Mouse (Mus musculus) spleen, adult 2 months (tissue): ENCODE measurements around the gene Zfp748. TPM values are rescaled to one million over a fixed set of nuclear protein-coding genes. Genes with fewer than 3 reads are reported as not detected.

ENCODE experiments used
- DNase-seq, 2 experiments: peaks; one replicate each; pipeline versions ENCODE4 v3.0.0 to v3.0.0-alpha.2; 2012 to 2021; ENCODE audit warnings: low spot score in 2 of 2, low read depth in 1 of 2
- H3K27ac ChIP-seq: fragments of 200-500 bp; 2 replicates; pipeline ENCODE4 v1.5.1; 2012; ENCODE audit warnings: low read length, inconsistent platforms; ENCODE audit not compliant: insufficient read depth
- H3K27me3 ChIP-seq: fragments of 200-500 bp; 2 replicates; pipeline ENCODE4 v1.6.1; 2012; ENCODE audit warnings: mild to moderate bottlenecking, moderate library complexity, low read length, inconsistent platforms; ENCODE audit not compliant: control insufficient read depth, insufficient read depth
- H3K36me3 ChIP-seq: fragments of 200-500 bp; 2 replicates; pipeline ENCODE4 v1.6.1; 2012; ENCODE audit warnings: mild to moderate bottlenecking, low read length, inconsistent platforms; ENCODE audit not compliant: control insufficient read depth, insufficient read depth
- H3K4me1 ChIP-seq: fragments of 200-500 bp; 2 replicates; pipeline ENCODE4 v1.6.1; 2011; ENCODE audit warnings: inconsistent platforms; ENCODE audit not compliant: control insufficient read depth, insufficient read depth, insufficient read length
- H3K4me3 ChIP-seq: fragments of 200-500 bp; 2 replicates; pipeline ENCODE4 v1.5.1; 2011; ENCODE audit warnings: mild to moderate bottlenecking, inconsistent platforms; ENCODE audit not compliant: insufficient read depth, insufficient read length; ENCODE audit errors: extremely low read depth
- CTCF ChIP-seq: fragments of 200-500 bp; IDR thresholded peaks from 2 replicates; pipeline ENCODE4 v1.5.1; 2011; ENCODE audit warnings: mild to moderate bottlenecking, inconsistent platforms; ENCODE audit not compliant: insufficient read depth, insufficient read length, insufficient replicate concordance; ENCODE audit errors: extremely low read depth
- POLR2A ChIP-seq: fragments of 200-500 bp; IDR thresholded peaks from 2 replicates; pipeline ENCODE4 v1.6.1; 2011; ENCODE audit warnings: low read depth, low read length, inconsistent platforms
- WGBS: fragments of 180-500 bp; shearing (Covaris S2); methylation state at CpG from one replicate; pipeline ENCODE4 v1.1.7; 2018; 5-methylcytosine and 5-hydroxymethylcytosine counted together
- polyA plus RNA-seq: library from polyadenylated mRNA; depleted of rRNA; stranded (reverse); fragments of >200 nt; gene quantifications from 2 replicates; pipeline ENCODE4 v1.2.3, GENCODE M21; 2012; rRNA removed

The Zfp748 gene
- polyA plus RNA-seq: 1.8 and 1.9 TPM in 2 replicates

DNA sequence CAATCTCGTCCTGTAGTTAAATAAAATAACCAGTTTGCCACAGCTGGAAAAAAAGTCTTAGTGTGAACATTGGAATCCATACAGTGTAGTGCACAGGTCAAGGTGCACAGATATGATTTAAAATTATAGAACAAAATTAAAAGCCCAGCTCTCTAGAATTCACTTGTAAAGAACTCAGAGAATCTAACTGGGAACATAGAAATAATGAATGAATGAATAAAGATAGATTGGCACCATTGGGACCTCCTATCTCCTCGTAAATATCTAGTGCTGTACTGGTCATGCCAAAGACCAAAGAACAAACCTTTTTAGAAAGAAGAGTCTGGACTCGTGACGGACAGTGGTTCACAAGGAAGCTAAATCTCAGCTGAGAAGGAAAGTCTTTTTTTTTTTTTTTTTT is at the start of gene Zfp748:
Gene Zfp748 (minus strand): TSS at position 101 of the 400 bp plus-strand sequence.
- 85% methylated on average over 4 of the region's 4 CpGs for WGBS
- Histone ChIP-seq H3K27ac (peak within 1 kb of the TSS; percentile 85), H3K4me1 (peaks cover 6% of the 10 kb centered on the region; the same call in 1 of the 2 replicates), H3K36me3 (no peaks in the 10 kb centered on the region), H3K4me3 (peak within 1 kb of the TSS; percentile 79), H3K27me3 (no peaks in the 10 kb centered on the region; the same call in 1 of the 2 replicates)
- DNase-seq: no peak
- TF ChIP-seq CTCF (no peak), POLR2A (no peak)

DNA sequence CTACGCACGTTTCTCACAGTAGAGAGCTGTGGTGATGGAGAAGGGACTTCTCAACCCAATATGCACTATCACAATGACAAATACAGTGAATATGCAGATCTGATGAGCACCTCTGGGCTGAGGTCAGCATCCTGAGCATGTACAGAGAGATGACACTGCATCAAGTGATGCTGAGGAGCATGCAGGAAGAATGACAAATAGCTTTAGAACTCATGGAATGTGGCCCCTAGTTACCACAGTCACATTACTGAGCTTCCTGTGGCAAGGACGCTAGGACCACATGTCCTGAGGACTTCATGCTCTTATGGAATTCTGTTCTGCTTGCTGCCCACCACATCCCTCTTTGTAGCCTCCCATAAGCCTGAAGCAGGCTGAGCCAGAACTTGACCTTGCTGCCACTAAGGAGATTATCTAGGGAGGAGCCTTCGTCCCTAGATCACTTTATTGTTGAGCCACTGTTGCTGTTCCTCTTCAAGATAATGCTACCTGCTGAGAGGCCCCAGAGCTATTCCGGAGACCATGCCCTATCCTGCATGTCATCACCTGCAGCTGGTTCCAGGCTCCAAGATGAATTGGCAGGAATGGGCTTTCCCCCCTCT is 19.1 kb upstream of the Zfp748 start:
- TF ChIP-seq CTCF: no peak
- no peak for TF ChIP-seq POLR2A
- no peak overlapping the region for H3K4me3 ChIP-seq
- no peak for DNase-seq
- no peaks in the 10 kb centered on the region for H3K4me1 ChIP-seq
- no peak overlapping the region for H3K27ac ChIP-seq
- H3K27me3 ChIP-seq: no peaks in the 10 kb centered on the region
- H3K36me3 ChIP-seq: no peaks in the 10 kb centered on the region
- WGBS: 78% methylated on average over 5 of the region's 5 CpGs

DNA sequence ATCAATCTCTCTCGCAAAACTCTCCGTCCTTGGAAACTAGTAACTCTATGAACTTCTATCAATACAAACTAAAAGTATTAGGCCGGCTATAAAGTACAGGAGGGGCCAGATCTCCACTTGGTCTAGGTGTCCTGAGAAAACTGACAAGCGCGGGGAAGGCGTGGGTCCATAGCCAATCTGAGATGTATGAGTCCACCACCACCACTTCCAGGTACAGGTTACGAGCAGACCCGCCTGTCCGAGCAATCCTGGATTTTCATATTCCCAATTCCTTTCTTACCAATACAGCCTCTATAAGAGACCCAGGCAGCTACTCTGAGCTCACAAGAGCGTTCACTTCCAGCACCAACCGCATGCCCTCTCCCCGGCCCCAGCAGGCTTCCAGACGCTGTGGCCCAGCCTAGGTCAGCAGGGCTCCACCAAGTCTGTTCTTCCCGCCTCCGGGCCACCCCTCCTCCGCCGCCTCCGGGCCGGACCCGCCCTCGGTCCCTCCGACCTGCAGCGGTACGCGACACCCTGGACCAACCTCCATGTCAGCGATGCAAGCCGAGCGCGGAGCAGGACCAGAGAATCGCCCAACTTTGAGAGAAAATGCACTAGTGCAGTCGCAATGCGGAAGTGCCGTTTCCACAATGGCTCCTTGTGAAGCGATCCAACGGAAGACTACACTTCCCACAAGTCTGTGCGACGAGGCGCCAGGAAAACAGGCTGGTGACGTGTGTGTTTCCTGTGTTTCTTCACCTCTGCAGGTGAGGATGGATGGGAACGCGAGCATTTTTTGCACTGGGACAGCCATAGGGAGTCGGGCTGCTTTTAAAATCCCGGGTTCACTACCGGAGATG is 904 bp downstream of the Zfp748 start:
- WGBS: 1% methylated on average over 44 of the region's 44 CpGs
- no peaks in the 10 kb centered on the region for H3K36me3 ChIP-seq
- no peak for TF ChIP-seq CTCF
- peak; percentile 59; the same call in 1 of the 2 replicates for TF ChIP-seq POLR2A
- H3K27ac ChIP-seq: peak overlapping the region; percentile 85
- peaks cover 6% of the 10 kb centered on the region; the same call in 1 of the 2 replicates for H3K4me1 ChIP-seq
- H3K27me3 ChIP-seq: no peaks in the 10 kb centered on the region; the same call in 1 of the 2 replicates
- peak; percentile 73 to 84 for DNase-seq
- H3K4me3 ChIP-seq: peak overlapping the region; percentile 79

DNA sequence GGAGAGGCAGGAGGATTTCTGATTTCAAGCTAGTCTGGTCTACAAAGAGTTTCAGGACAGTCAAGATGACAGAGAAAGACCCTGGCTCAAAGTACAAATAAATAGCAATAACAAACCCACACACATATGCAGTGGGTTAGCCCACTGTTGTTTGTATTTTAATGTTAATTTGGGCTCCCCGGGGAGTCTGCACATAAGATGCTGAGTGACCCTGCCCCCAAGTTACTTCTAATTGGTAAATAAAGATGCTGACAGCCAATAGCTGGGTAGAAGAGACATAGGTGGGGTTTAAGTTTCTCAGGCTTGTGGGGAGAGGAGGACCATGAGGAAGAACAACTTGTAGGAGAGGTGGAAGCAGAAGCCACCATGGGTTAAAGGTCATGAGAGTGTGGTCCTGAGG is 7.7 kb downstream of the Zfp748 start:
- no peak overlapping the region for H3K4me3 ChIP-seq
- H3K27ac ChIP-seq: no peak overlapping the region
- no peak for DNase-seq
- TF ChIP-seq POLR2A: no peak
- no peak for TF ChIP-seq CTCF
- WGBS: 91% methylated on average over 1 of the region's 1 CpGs
- H3K4me1 ChIP-seq: peaks cover 3% of the 10 kb centered on the region; the same call in 1 of the 2 replicates
- peaks cover 19% of the 10 kb centered on the region for H3K36me3 ChIP-seq
- H3K27me3 ChIP-seq: no peaks in the 10 kb centered on the region

DNA sequence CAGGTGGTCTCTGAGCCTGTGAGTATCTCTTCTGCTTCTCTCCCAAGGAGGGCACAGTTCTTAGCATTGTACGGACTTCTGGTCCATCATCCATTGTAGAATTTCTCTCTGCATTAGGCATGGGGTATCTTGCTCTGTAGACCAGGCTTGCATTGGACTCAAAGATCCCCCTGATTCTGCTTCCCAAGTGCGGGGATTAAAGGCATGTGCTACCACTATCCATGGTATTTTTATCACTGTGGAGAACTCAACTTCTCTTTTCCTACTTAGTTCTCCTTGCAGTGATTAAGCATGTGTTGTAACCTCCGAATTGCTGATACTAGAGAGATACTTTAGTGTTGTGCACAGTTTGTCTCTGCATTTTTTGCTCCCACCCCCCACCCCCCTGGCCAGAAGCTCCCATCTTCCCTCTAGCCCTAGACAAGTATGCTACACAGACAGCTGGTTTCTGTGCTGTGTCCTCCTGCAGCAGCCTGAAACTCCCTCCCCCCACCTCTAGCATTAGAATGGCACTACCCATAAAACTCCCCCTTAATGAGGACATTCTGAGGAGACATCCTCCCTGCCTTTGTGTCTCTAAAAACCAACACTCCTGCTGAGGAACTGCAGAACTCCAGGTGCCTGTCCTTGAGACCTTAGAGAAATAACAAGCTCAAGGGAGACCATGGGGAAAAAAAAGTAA is 26.4 kb downstream of the Zfp748 start:
- H3K36me3 ChIP-seq: no peaks in the 10 kb centered on the region
- TF ChIP-seq CTCF (no peak), POLR2A (no peak)
- 85% methylated on average over 3 of the region's 3 CpGs for WGBS
- DNase-seq: no peak
- H3K4me1 ChIP-seq: peaks cover 2% of the 10 kb centered on the region; the same call in 1 of the 2 replicates
- no peak overlapping the region for H3K27ac ChIP-seq
- H3K4me3 ChIP-seq: no peak overlapping the region
- H3K27me3 ChIP-seq: no peaks in the 10 kb centered on the region

DNA sequence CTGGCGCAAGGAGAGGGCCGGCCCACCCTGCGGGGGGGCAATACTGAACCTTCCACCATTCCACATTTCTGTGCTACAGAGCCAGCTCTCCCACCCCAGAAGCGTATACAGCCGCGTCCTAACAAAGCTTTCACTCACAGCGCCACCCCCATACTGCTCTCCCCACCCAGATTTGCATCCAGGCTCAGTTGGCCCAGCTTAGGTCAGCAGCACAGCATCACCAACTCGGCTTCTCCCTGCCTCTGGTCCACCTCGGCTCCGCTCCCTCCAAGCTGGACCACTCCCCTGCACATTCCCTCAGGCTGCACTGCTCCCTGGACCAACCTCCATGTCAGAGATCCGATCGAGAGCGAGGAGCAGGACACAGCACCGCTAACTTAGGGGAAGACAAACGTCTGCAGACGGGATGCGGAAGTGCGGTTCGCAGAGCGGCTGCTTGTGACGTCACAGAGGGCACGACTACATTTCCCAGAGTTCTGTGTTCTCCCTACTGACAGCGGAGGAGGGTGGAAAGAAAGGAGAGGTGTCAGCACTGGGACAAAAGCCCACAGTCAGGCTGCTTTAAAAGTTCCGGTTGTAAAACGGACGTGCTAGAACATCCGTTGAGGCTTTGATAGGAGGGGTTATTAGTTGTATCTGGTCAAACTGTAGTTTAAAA is 27.7 kb downstream of the Zfp748 start, which contains the start of the genes Gm26965 and Zfp87:
Gene Gm26965 (minus strand): TSS at position 399 of the 658 bp plus-strand sequence.
Gene Zfp87 (minus strand): TSS at position 425 of the 658 bp plus-strand sequence.
- Histone ChIP-seq H3K27me3 (no peaks in the 10 kb centered on the region), H3K4me3 (peak within 1 kb of the TSS; percentile 84), H3K36me3 (no peaks in the 10 kb centered on the region; the same call in 1 of the 2 replicates), H3K4me1 (peaks cover 2% of the 10 kb centered on the region; the same call in 1 of the 2 replicates), H3K27ac (peak within 1 kb of the TSS; percentile 65)
- TF ChIP-seq POLR2A (peak; percentile 71), CTCF (no peak)
- DNase-seq: peak; percentile 91
- under 1% methylated on average over 27 of the region's 27 CpGs for WGBS
